Mouse (Mus musculus) heart, adult 2 months (tissue): ENCODE measurements around the gene Prkcg. TPM values are rescaled to one million over a fixed set of nuclear protein-coding genes. Genes with fewer than 3 reads are reported as not detected.

Experiments
- DNase-seq, 2 experiments: peaks; one replicate each; pipeline ENCODE4 v3.0.0; 2021
- H3K27ac ChIP-seq: fragments of 200-600 bp; 2 replicates; pipeline ENCODE4 v1.8.1; 2022
- H3K27me3 ChIP-seq: fragments of 200-500 bp; 2 replicates; pipeline ENCODE4 v1.6.1; 2012; ENCODE audit warnings: mild to moderate bottlenecking, low read length, inconsistent platforms, mixed read lengths; ENCODE audit not compliant: control insufficient read depth, insufficient read depth
- H3K36me3 ChIP-seq: fragments of 200-500 bp; 2 replicates; pipeline ENCODE4 v1.6.1; 2012; ENCODE audit warnings: low read length, inconsistent platforms; ENCODE audit not compliant: control insufficient read depth, insufficient read depth
- H3K4me1 ChIP-seq: fragments of 200-500 bp; 2 replicates; pipeline ENCODE4 v1.6.1; 2011; ENCODE audit warnings: low read length; ENCODE audit not compliant: control insufficient read depth, insufficient read depth
- H3K4me3 ChIP-seq: fragments of 200-600 bp; 2 replicates; pipeline ENCODE4 v1.8.1; 2022
- H3K79me2 ChIP-seq: fragments of 200-500 bp; replicated peaks from 2 replicates; pipeline ENCODE4 v1.6.1; 2012; ENCODE audit warnings: mild to moderate bottlenecking, inconsistent platforms, low read length, moderate library complexity, mixed read lengths; ENCODE audit not compliant: control insufficient read depth, insufficient read depth
- H3K9ac ChIP-seq: fragments of 200-500 bp; 2 replicates; pipeline ENCODE4 v1.6.1; 2012; ENCODE audit warnings: low read depth, mild to moderate bottlenecking, control low read depth, inconsistent platforms, low read length, mixed read lengths
- CTCF ChIP-seq: fragments of 200-600 bp; IDR thresholded peaks from 2 replicates; pipeline ENCODE4 v1.8.1; 2022; ENCODE audit warnings: antibody characterized with exemption, mild to moderate bottlenecking, moderate library complexity
- EP300 ChIP-seq: fragments of 200-500 bp; IDR thresholded peaks from 2 replicates; pipeline ENCODE4 v1.6.1; 2011; ENCODE audit warnings: low read depth, low read length, control low read depth; ENCODE audit not compliant: insufficient read depth
- POLR2A ChIP-seq: fragments of 200-500 bp; IDR thresholded peaks from 2 replicates; pipeline ENCODE4 v1.6.1; 2011; ENCODE audit warnings: mild to moderate bottlenecking, low read depth, low read length, control low read depth; ENCODE audit not compliant: insufficient read depth
- WGBS: fragments of 180-500 bp; shearing (Covaris S2); methylation state at CpG from one replicate; pipeline ENCODE4 v1.1.7; 2018; 5-methylcytosine and 5-hydroxymethylcytosine counted together
- intact Hi-C: fragments of 180-260 bp; cut with DNase I; formaldehyde crosslinking; loops from one replicate; pipeline ENCODE4 v1.15.1; 2025
- polyA plus RNA-seq: library from polyadenylated mRNA; depleted of rRNA; stranded (reverse); fragments of >200 nt; gene quantifications from 2 replicates; pipeline ENCODE4 v1.2.3, GENCODE M21; 2012
- total RNA-seq, 2 experiments: library from RNA; stranded (reverse); gene quantifications; 2 replicates each; pipeline ENCODE4 v1.2.3; 2021

Prkcg gene
- total and polyA plus RNA-seq, 3 experiments: 0.89 to 4.5 (median 3.0) TPM

- H3K9ac ChIP-seq: no peak overlapping the region
- H3K27me3 ChIP-seq: no peaks in the 10 kb centered on the region
- TF ChIP-seq EP300 (no peak), POLR2A (no peak), CTCF (no peak)
- H3K36me3 ChIP-seq: no peaks in the 10 kb centered on the region
- intact Hi-C loops: no loop called here
- no peak overlapping the region for H3K27ac ChIP-seq
- no peak for DNase-seq
- H3K4me3 ChIP-seq: no peak overlapping the region
- no peaks in the 10 kb centered on the region for H3K4me1 ChIP-seq
- no peaks in the 10 kb centered on the region for H3K79me2 ChIP-seq
- 78% methylated on average over 8 of the region's 8 CpGs for WGBS
Observed at GRCm38 (mm10) chr7:3313571-3313970, 24.6 kb downstream of the Prkcg start.

GRCm38 (mm10) chr7:3314121-3314520 is 25.1 kb downstream of the Prkcg start:
- H3K9ac ChIP-seq: no peak overlapping the region
- no peak overlapping the region for H3K27ac ChIP-seq
- H3K4me3 ChIP-seq: no peak overlapping the region
- H3K4me1 ChIP-seq: no peaks in the 10 kb centered on the region
- intact Hi-C loops: no loop called here
- TF ChIP-seq EP300 (no peak), POLR2A (no peak), CTCF (no peak)
- H3K79me2 ChIP-seq: no peaks in the 10 kb centered on the region
- DNase-seq: no peak
- no peaks in the 10 kb centered on the region for H3K36me3 ChIP-seq
- H3K27me3 ChIP-seq: no peaks in the 10 kb centered on the region
- WGBS: 71% methylated on average over 5 of the region's 5 CpGs

GRCm38 (mm10) chr7:3317704-3318103 is 28.7 kb downstream of the Prkcg start:
- TF ChIP-seq POLR2A (no peak), CTCF (no peak), EP300 (no peak)
- Histone ChIP-seq H3K9ac (no peak overlapping the region), H3K27me3 (no peaks in the 10 kb centered on the region), H3K4me3 (no peak overlapping the region), H3K36me3 (no peaks in the 10 kb centered on the region), H3K79me2 (no peaks in the 10 kb centered on the region), H3K27ac (no peak overlapping the region), H3K4me1 (no peaks in the 10 kb centered on the region)
- WGBS: 50% methylated on average over 4 of the region's 4 CpGs
- intact Hi-C loops: no loop called here
- DNase-seq: no peak

GRCm38 (mm10) chr7:3320856-3321255 is 31.9 kb downstream of the Prkcg start:
- Histone ChIP-seq H3K4me1 (no peaks in the 10 kb centered on the region), H3K27me3 (no peaks in the 10 kb centered on the region), H3K79me2 (no peaks in the 10 kb centered on the region), H3K27ac (no peak overlapping the region), H3K9ac (no peak overlapping the region), H3K4me3 (no peak overlapping the region), H3K36me3 (no peaks in the 10 kb centered on the region)
- intact Hi-C loops: no loop called here
- 62% methylated on average over 3 of the region's 3 CpGs for WGBS
- DNase-seq: no peak
- TF ChIP-seq CTCF (no peak), EP300 (no peak), POLR2A (no peak)

GRCm38 (mm10) chr7:3323826-3324225 is 34.8 kb downstream of the Prkcg start:
- Histone ChIP-seq H3K27ac (no peak overlapping the region), H3K27me3 (no peaks in the 10 kb centered on the region), H3K36me3 (no peaks in the 10 kb centered on the region), H3K4me1 (no peaks in the 10 kb centered on the region), H3K4me3 (no peak overlapping the region), H3K79me2 (no peaks in the 10 kb centered on the region), H3K9ac (no peak overlapping the region)
- intact Hi-C loops: no loop called here
- no peak for DNase-seq
- no peak for TF ChIP-seq CTCF
- TF ChIP-seq EP300: no peak
- no peak for TF ChIP-seq POLR2A
- WGBS: 95% methylated on average over 1 of the region's 1 CpGs

GRCm38 (mm10) chr7:3327961-3328360 is 39.0 kb downstream of the Prkcg start:
- WGBS: 56% methylated on average over 4 of the region's 4 CpGs
- Histone ChIP-seq H3K36me3 (no peaks in the 10 kb centered on the region), H3K4me3 (no peak overlapping the region), H3K4me1 (no peaks in the 10 kb centered on the region), H3K9ac (no peak overlapping the region), H3K27ac (no peak overlapping the region), H3K79me2 (no peaks in the 10 kb centered on the region), H3K27me3 (0 out of 2 replicates have a peak, but pooled peaks cover 3% of the 10 kb centered on the region)
- DNase-seq: no peak
- intact Hi-C loops: loop anchor here (5.0 kb wide), 1 partner anchor 66 kb away; no protein-coding TSS in a partner anchor
- TF ChIP-seq POLR2A (no peak), CTCF (no peak), EP300 (no peak)
